Mouse (Mus musculus) lung, postnatal 0 days (tissue): ENCODE data around the gene Lman1l. TPM values are rescaled to one million over a fixed set of nuclear protein-coding genes. Genes with fewer than 3 reads are reported as not detected.

Source experiments
- ATAC-seq: fragments of 200-750 bp; cut with Nextera tagmentation; 2 replicates; pipeline ENCODE4 v1.8.0; 2017; ENCODE audit warnings: moderate library complexity
- DNase-seq: peaks from one replicate; pipeline ENCODE4 v3.0.0-alpha.2; 2016; ENCODE audit warnings: low spot score
- H3K27ac ChIP-seq: fragments of 300-500 bp; sonication (generic); 2 replicates; pipeline ENCODE4 v1.5.1; 2014; ENCODE audit warnings: antibody characterized with exemption, mild to moderate bottlenecking, low read length, mixed read lengths
- H3K27me3 ChIP-seq: fragments of 300-500 bp; sonication (generic); replicated peaks from 2 replicates; pipeline ENCODE4 v1.6.1; 2014; ENCODE audit warnings: low read length, mixed read lengths; ENCODE audit not compliant: insufficient read depth
- H3K36me3 ChIP-seq: fragments of 300-500 bp; sonication (generic); 2 replicates; pipeline ENCODE4 v1.6.1; 2014; ENCODE audit warnings: low read length, mixed read lengths; ENCODE audit not compliant: insufficient read depth
- H3K4me1 ChIP-seq: fragments of 300-500 bp; sonication (generic); 2 replicates; pipeline ENCODE4 v1.6.1; 2014; ENCODE audit warnings: antibody characterized with exemption, low read depth, low read length, mixed read lengths; ENCODE audit not compliant: insufficient read depth
- H3K4me2 ChIP-seq: fragments of 300-500 bp; sonication (generic); replicated peaks from 2 replicates; pipeline ENCODE4 v1.6.1; 2014; ENCODE audit warnings: low read depth, mild to moderate bottlenecking, low read length, moderate library complexity, mixed read lengths
- H3K4me3 ChIP-seq: fragments of 300-500 bp; sonication (generic); 2 replicates; pipeline ENCODE4 v1.5.1; 2014; ENCODE audit warnings: low read depth, low read length
- H3K9ac ChIP-seq: fragments of 300-500 bp; sonication (generic); replicated peaks from 2 replicates; pipeline ENCODE4 v1.6.1; 2014; ENCODE audit warnings: low read depth, mild to moderate bottlenecking
- H3K9me3 ChIP-seq: fragments of 300-500 bp; sonication (generic); 2 replicates; pipeline ENCODE4 v1.6.1; 2016; ENCODE audit warnings: low read length, mixed read lengths
- CTCF ChIP-seq: IDR thresholded peaks from 2 replicates; pipeline ENCODE4 v1.5.1; 2016; ENCODE audit warnings: antibody characterized with exemption, mild to moderate bottlenecking
- EP300 ChIP-seq: IDR thresholded peaks from 2 replicates; pipeline ENCODE4 v1.6.1; 2016; ENCODE audit warnings: antibody characterized with exemption, mild to moderate bottlenecking, control low read depth
- WGBS: fragments of 180-500 bp; shearing (Covaris S2); extraction: QIAGEN DNeasy Blood & Tissue Kit; methylation state at CpG from one replicate; pipeline ENCODE4 v1.1.7; 2014; 5-methylcytosine and 5-hydroxymethylcytosine counted together
- polyA plus RNA-seq: library from polyadenylated mRNA; unstranded; fragments of >200 nt; fragmentation: Nextera tagmentation; extraction: Ambion mirVana; gene quantifications from 2 replicates; pipeline ENCODE4 v1.2.1, GENCODE M21; 2015

Lman1l gene
- polyA plus RNA-seq, 1 experiment from 2014 or later = not detected

GRCm38 (mm10) chr9:57565741-57566221 is 54.8 kb downstream of the Lman1l start:
- Histone ChIP-seq H3K27me3 (no peaks in the 10 kb centered on the region), H3K9me3 (no peaks in the 10 kb centered on the region), H3K4me1 (peaks cover 27% of the 10 kb centered on the region; the same call in 1 of the 2 replicates), H3K9ac (no peak overlapping the region), H3K4me3 (no peak overlapping the region), H3K4me2 (no peak overlapping the region), H3K27ac (peak overlapping the region; percentile 26; the same call in 1 of the 2 replicates), H3K36me3 (no peaks in the 10 kb centered on the region)
- ATAC-seq = no peak
- DNase-seq = peak; percentile 69
- no peak for TF ChIP-seq CTCF
- TF ChIP-seq EP300 = no peak
- WGBS = 42% methylated on average over 10 of the region's 10 CpGs

- WGBS = 89% methylated on average over 6 of the region's 6 CpGs
- ATAC-seq (no peak), DNase-seq (no peak)
- TF ChIP-seq EP300 (no peak), CTCF (no peak)
- H3K4me2 ChIP-seq = no peak overlapping the region
- no peaks in the 10 kb centered on the region for H3K9me3 ChIP-seq
- peaks cover 27% of the 10 kb centered on the region; the same call in 1 of the 2 replicates for H3K4me1 ChIP-seq
- H3K27ac ChIP-seq = no peak overlapping the region
- no peaks in the 10 kb centered on the region for H3K27me3 ChIP-seq
- H3K4me3 ChIP-seq = no peak overlapping the region
- H3K36me3 ChIP-seq = no peaks in the 10 kb centered on the region
- no peak overlapping the region for H3K9ac ChIP-seq
Measured at GRCm38 (mm10) chr9:57564609-57565008, 56.0 kb downstream of the Lman1l start.

GRCm38 (mm10) chr9:57562896-57563372 is 57.6 kb downstream of the Lman1l start:
- Histone ChIP-seq H3K9ac (no peak overlapping the region), H3K4me1 (peaks cover 27% of the 10 kb centered on the region; the same call in 1 of the 2 replicates), H3K4me2 (peak overlapping the region; percentile 64; the same call in 1 of the 2 replicates), H3K27ac (peak overlapping the region; percentile 74), H3K36me3 (no peaks in the 10 kb centered on the region), H3K4me3 (no peak overlapping the region), H3K9me3 (no peaks in the 10 kb centered on the region), H3K27me3 (no peaks in the 10 kb centered on the region)
- no peak for TF ChIP-seq CTCF
- no peak for TF ChIP-seq EP300
- peak; percentile 80 for DNase-seq
- WGBS = 26% methylated on average over 4 of the region's 4 CpGs
- ATAC-seq = peak; percentile 57

GRCm38 (mm10) chr9:57561711-57562099 is 58.9 kb downstream of the Lman1l start:
- 0 out of 2 replicates have a peak overlapping the region, but pooled peaks have one; percentile 0 for H3K9ac ChIP-seq
- ATAC-seq (no peak), DNase-seq (no peak)
- peaks cover 27% of the 10 kb centered on the region; the same call in 1 of the 2 replicates for H3K4me1 ChIP-seq
- H3K4me3 ChIP-seq = peak overlapping the region; percentile 63; the same call in 1 of the 2 replicates
- H3K36me3 ChIP-seq = no peaks in the 10 kb centered on the region
- peak overlapping the region; percentile 74 for H3K27ac ChIP-seq
- 74% methylated on average over 13 of the region's 13 CpGs for WGBS
- peak overlapping the region; percentile 64 for H3K4me2 ChIP-seq
- TF ChIP-seq CTCF (no peak), EP300 (no peak)
- H3K9me3 ChIP-seq = no peaks in the 10 kb centered on the region
- no peaks in the 10 kb centered on the region for H3K27me3 ChIP-seq

- H3K36me3 ChIP-seq = no peaks in the 10 kb centered on the region
- peaks cover 27% of the 10 kb centered on the region; the same call in 1 of the 2 replicates for H3K4me1 ChIP-seq
- peak; percentile 98 for ATAC-seq
- no peaks in the 10 kb centered on the region for H3K27me3 ChIP-seq
- H3K27ac ChIP-seq = peak within 1 kb of the TSS; percentile 74
- peak; percentile 47 for TF ChIP-seq CTCF
- TF ChIP-seq EP300 = no peak
- peak within 1 kb of the TSS; percentile 63 for H3K4me3 ChIP-seq
- H3K4me2 ChIP-seq = peak within 1 kb of the TSS; percentile 64
- DNase-seq = peak; percentile 98
- 2% methylated on average over 37 of the region's 37 CpGs for WGBS
- peak within 1 kb of the TSS; percentile 61 for H3K9ac ChIP-seq
- no peaks in the 10 kb centered on the region for H3K9me3 ChIP-seq
Measured at GRCm38 (mm10) chr9:57560861-57561710, 59.5 kb downstream of the Lman1l start, which contains the start of gene Scamp2. Scamp2 (plus strand) TSS chr9:57560943.

GRCm38 (mm10) chr9:57560263-57560662 is 60.3 kb downstream of the Lman1l start:
- Histone ChIP-seq H3K27ac (0 out of 2 replicates have a peak overlapping the region, but pooled peaks have one; percentile 73), H3K9ac (no peak overlapping the region), H3K4me2 (peak overlapping the region; percentile 64), H3K36me3 (no peaks in the 10 kb centered on the region), H3K4me1 (peaks cover 24% of the 10 kb centered on the region; the same call in 1 of the 2 replicates), H3K9me3 (no peaks in the 10 kb centered on the region), H3K4me3 (peak overlapping the region; percentile 63), H3K27me3 (no peaks in the 10 kb centered on the region)
- no peak for TF ChIP-seq CTCF
- no peak for TF ChIP-seq EP300
- DNase-seq (no peak), ATAC-seq (no peak)
- 26% methylated on average over 7 of the region's 7 CpGs for WGBS
